Mouse (Mus musculus): ENCODE results near the gene Nedd8. TPM values are rescaled to one million over a fixed set of nuclear protein-coding genes. Genes with fewer than 3 reads are reported as not detected.
A peak's percentile ranks its signal among the peaks of the same experiment; 100 is the strongest.

Gene Nedd8
- polyA plus RNA-seq, 1 experiment from 2014 or later, result 573 TPM

GRCm38 (mm10) chr14:55706051-55706600, 34.2 kb upstream of the Nedd8 start:
- Histone ChIP-seq H3K27ac (no peak overlapping the region), H3K27me3 (ENCODE audit: insufficient read depth, poor library complexity, severe bottlenecking) (peaks cover 7% of the 10 kb centered on the region), H3K36me3 (no peaks in the 10 kb centered on the region), H3K9me3 (no peaks in the 10 kb centered on the region), H3K4me1 (peaks cover 4% of the 10 kb centered on the region; the same call in 1 of the 2 replicates), H3K4me3 (no peak overlapping the region)
- WGBS, result 79% methylated on average over 8 of the region's 8 CpGs
- no peak for DNase-seq (ENCODE audit: low spot score)

- H3K4me3 ChIP-seq, result no peak overlapping the region
- no peaks in the 10 kb centered on the region for H3K9me3 ChIP-seq
- DNase-seq (ENCODE audit: low spot score), result no peak
- 57% methylated on average over 6 of the region's 6 CpGs for WGBS
- no peaks in the 10 kb centered on the region for H3K36me3 ChIP-seq
- no peaks in the 10 kb centered on the region for H3K27me3 ChIP-seq (ENCODE audit: insufficient read depth, poor library complexity, severe bottlenecking)
- no peak overlapping the region for H3K27ac ChIP-seq
- peaks cover 4% of the 10 kb centered on the region; the same call in 1 of the 2 replicates for H3K4me1 ChIP-seq
Measured at GRCm38 (mm10) chr14:55702761-55703160, 30.8 kb upstream of the Nedd8 start.

GRCm38 (mm10) chr14:55701131-55701530, 29.2 kb upstream of the Nedd8 start:
- no peaks in the 10 kb centered on the region for H3K27me3 ChIP-seq (ENCODE audit: insufficient read depth, poor library complexity, severe bottlenecking)
- no peak overlapping the region for H3K27ac ChIP-seq
- H3K4me1 ChIP-seq, result no peaks in the 10 kb centered on the region
- H3K4me3 ChIP-seq, result no peak overlapping the region
- no peaks in the 10 kb centered on the region for H3K36me3 ChIP-seq
- 67% methylated on average over 9 of the region's 9 CpGs for WGBS
- no peak for DNase-seq (ENCODE audit: low spot score)
- no peaks in the 10 kb centered on the region for H3K9me3 ChIP-seq

DNA sequence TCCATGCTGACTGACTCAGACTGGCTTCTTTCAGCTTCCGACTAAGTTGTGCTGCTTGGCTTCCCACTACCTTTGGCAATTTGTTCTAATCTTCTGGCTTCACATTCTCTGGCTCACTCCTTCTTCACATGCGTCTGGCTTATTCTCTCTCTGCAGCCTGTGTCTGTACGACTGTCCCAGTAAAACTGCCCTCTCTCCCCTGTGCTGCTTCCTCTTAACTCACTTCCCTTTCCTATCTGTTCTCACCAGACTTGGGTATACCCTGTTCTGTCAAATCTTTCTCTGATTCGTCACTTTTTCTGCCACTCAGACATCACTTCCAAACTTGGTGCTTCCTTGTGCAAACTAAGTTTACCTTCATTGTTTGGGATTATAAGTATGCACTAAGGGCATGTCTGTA, 25.3 kb upstream of the Nedd8 start:
- Histone ChIP-seq H3K27ac (no peak overlapping the region), H3K4me3 (no peak overlapping the region), H3K9me3 (no peaks in the 10 kb centered on the region), H3K36me3 (no peaks in the 10 kb centered on the region), H3K4me1 (no peaks in the 10 kb centered on the region), H3K27me3 (ENCODE audit: insufficient read depth, poor library complexity, severe bottlenecking) (no peaks in the 10 kb centered on the region)
- no peak for DNase-seq (ENCODE audit: low spot score)
- WGBS, result 81% methylated on average over 4 of the region's 4 CpGs

DNA sequence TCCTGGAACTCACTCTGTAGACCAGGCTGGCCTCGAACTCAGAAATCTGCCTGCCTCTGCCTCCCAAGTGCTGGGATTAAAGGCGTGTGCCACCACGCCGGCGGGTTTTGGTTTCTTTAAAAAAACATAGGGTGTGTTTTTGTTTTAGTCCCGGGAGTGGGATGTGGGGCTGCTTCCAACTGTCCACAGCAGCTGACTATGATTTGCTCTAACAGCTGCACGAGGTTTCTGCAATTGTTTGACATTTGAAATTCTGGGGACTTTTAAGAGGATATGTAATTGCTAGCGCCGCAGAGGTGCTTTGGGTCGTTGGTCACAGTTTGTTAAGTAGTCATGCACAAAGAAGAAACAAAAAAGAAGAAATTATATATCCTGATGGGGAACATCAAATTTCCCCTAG, 17.5 kb upstream of the Nedd8 start:
- H3K4me3 ChIP-seq, result no peak overlapping the region
- H3K4me1 ChIP-seq, result no peaks in the 10 kb centered on the region
- WGBS, result 76% methylated on average over 10 of the region's 10 CpGs
- no peaks in the 10 kb centered on the region for H3K9me3 ChIP-seq
- no peaks in the 10 kb centered on the region for H3K36me3 ChIP-seq
- no peak overlapping the region for H3K27ac ChIP-seq
- DNase-seq (ENCODE audit: low spot score), result no peak
- H3K27me3 ChIP-seq (ENCODE audit: insufficient read depth, poor library complexity, severe bottlenecking), result no peaks in the 10 kb centered on the region

DNA sequence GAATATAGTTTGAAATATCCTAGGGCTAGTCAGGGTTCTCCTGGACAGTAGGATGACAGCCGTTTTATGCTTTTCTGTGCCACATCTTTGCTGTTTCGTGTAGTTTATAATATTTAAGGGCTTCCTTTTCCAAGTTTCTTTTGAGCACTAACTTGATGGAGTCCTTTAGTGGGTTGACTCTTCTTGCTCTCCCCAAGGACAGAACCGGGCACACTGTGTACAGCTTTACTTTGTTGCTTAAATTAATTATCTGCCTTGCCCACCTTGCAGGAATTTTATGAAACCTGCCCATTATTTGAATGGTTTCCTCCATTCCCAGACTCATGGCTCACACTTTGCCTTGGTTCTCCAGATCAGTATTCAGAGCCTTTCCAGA, 10.2 kb upstream of the Nedd8 start:
- Histone ChIP-seq H3K27ac (peak overlapping the region; percentile 93), H3K27me3 (ENCODE audit: insufficient read depth, poor library complexity, severe bottlenecking) (no peaks in the 10 kb centered on the region), H3K9me3 (no peaks in the 10 kb centered on the region), H3K36me3 (peaks cover 32% of the 10 kb centered on the region), H3K4me1 (peaks cover 9% of the 10 kb centered on the region), H3K4me3 (peak overlapping the region; percentile 92)
- WGBS, result 21% methylated on average over 3 of the region's 3 CpGs
- no peak for DNase-seq (ENCODE audit: low spot score)

- peak within 1 kb of the TSS; percentile 93 for H3K27ac ChIP-seq
- H3K4me3 ChIP-seq, result peak within 1 kb of the TSS; percentile 92
- H3K27me3 ChIP-seq (ENCODE audit: insufficient read depth, poor library complexity, severe bottlenecking), result no peaks in the 10 kb centered on the region
- peak; percentile 97 for DNase-seq (ENCODE audit: low spot score)
- WGBS, result under 1% methylated on average over 66 of the region's 66 CpGs
- H3K9me3 ChIP-seq, result no peaks in the 10 kb centered on the region
- H3K4me1 ChIP-seq, result peaks cover 9% of the 10 kb centered on the region
- peaks cover 38% of the 10 kb centered on the region for H3K36me3 ChIP-seq
Measured at GRCm38 (mm10) chr14:55681160-55682117, 9.5 kb upstream of the Nedd8 start, which contains the start of gene Tinf2. Gene Tinf2 (minus strand): TSS chr14:55681820.

GRCm38 (mm10) chr14:55677615-55678014, 5.7 kb upstream of the Nedd8 start:
- Histone ChIP-seq H3K27ac (no peak overlapping the region), H3K9me3 (no peaks in the 10 kb centered on the region), H3K4me3 (no peak overlapping the region), H3K4me1 (peaks cover 12% of the 10 kb centered on the region), H3K36me3 (peaks cover 57% of the 10 kb centered on the region), H3K27me3 (ENCODE audit: insufficient read depth, poor library complexity, severe bottlenecking) (no peaks in the 10 kb centered on the region)
- 85% methylated on average over 4 of the region's 4 CpGs for WGBS
- DNase-seq (ENCODE audit: low spot score), result no peak

GRCm38 (mm10) chr14:55672741-55673060, 777 bp upstream of the Nedd8 start:
- H3K9me3 ChIP-seq, result no peaks in the 10 kb centered on the region
- peak overlapping the region; percentile 98 for H3K27ac ChIP-seq
- H3K36me3 ChIP-seq, result peaks cover 39% of the 10 kb centered on the region
- 75% methylated on average over 7 of the region's 7 CpGs for WGBS
- no peak for DNase-seq (ENCODE audit: low spot score)
- H3K27me3 ChIP-seq (ENCODE audit: insufficient read depth, poor library complexity, severe bottlenecking), result no peaks in the 10 kb centered on the region
- peaks cover 20% of the 10 kb centered on the region for H3K4me1 ChIP-seq
- H3K4me3 ChIP-seq, result peak overlapping the region; percentile 83

DNA sequence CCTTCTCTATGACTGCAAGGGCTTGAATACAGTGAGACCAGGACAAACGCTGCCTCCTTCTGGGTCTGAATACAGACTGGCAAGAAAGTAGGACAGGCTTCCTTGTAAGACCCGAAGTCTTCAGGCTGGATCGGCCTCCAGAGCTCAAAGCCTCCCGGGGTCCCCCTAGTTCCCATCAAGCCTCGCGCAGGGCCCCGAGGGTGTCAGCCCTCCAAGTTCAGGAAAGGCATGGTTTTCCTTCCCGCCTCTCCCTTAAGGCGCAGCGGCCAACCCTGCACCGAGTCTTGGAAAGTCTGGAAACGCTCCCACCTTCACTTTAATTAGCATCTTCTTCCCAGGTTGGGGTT, 465 bp downstream of the Nedd8 start:
- WGBS, result 0% methylated on average over 12 of the region's 12 CpGs
- peak overlapping the region; percentile 98 for H3K27ac ChIP-seq
- H3K4me1 ChIP-seq, result peaks cover 20% of the 10 kb centered on the region
- no peaks in the 10 kb centered on the region for H3K27me3 ChIP-seq (ENCODE audit: insufficient read depth, poor library complexity, severe bottlenecking)
- peaks cover 31% of the 10 kb centered on the region for H3K36me3 ChIP-seq
- H3K4me3 ChIP-seq, result peak overlapping the region; percentile 83
- H3K9me3 ChIP-seq, result no peaks in the 10 kb centered on the region
- no peak for DNase-seq (ENCODE audit: low spot score)

GRCm38 (mm10) chr14:55660636-55661035, 11.3 kb downstream of the Nedd8 start:
- H3K36me3 ChIP-seq, result peaks cover 44% of the 10 kb centered on the region
- H3K27me3 ChIP-seq (ENCODE audit: insufficient read depth, poor library complexity, severe bottlenecking), result no peaks in the 10 kb centered on the region
- H3K4me1 ChIP-seq, result peaks cover 12% of the 10 kb centered on the region; the same call in 1 of the 2 replicates
- H3K27ac ChIP-seq, result no peak overlapping the region
- DNase-seq (ENCODE audit: low spot score), result no peak
- 50% methylated on average over 2 of the region's 2 CpGs for WGBS
- H3K9me3 ChIP-seq, result no peaks in the 10 kb centered on the region
- peak overlapping the region; percentile 80 for H3K4me3 ChIP-seq

DNA sequence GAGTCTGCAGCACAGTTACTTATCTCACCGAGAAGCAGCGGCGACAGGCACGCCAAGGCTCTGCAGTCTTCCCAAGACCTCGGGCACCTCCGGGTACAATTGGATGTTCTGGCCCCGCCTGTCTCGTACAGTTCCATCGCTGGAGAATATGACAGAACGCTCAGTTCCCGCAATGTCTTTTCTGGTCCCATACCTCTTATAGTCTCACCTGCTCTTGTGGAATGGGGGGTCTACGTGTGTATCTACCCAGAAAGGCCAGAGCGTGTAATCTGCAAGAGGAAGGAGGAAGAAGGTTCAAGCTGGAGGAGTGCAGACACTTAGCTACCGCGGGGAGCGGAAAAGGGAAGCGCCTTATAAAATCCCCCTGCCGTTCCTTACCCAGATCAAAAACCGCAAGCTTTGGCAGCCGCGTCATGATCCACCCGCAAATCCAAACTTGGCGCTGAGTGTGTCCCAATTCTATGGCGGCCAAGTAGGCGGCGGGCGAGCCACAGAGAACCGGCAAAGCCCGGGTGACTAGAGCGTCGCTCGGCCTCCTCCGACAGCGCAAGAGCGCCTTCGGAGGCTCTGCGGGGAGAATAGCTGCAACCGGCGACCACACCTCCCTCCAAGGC, 11.9 kb downstream of the Nedd8 start, which contains the start of gene Mdp1:
Mdp1 (minus strand) TSS at position 549 of the 614 bp plus-strand sequence.
- Histone ChIP-seq H3K4me1 (peaks cover 12% of the 10 kb centered on the region; the same call in 1 of the 2 replicates), H3K27me3 (ENCODE audit: insufficient read depth, poor library complexity, severe bottlenecking) (no peaks in the 10 kb centered on the region), H3K36me3 (peaks cover 42% of the 10 kb centered on the region), H3K27ac (peak within 1 kb of the TSS; percentile 92), H3K9me3 (no peaks in the 10 kb centered on the region), H3K4me3 (peak within 1 kb of the TSS; percentile 80)
- under 1% methylated on average over 39 of the region's 39 CpGs for WGBS
- DNase-seq (ENCODE audit: low spot score), result peak; percentile 92

GRCm38 (mm10) chr14:55658011-55658410, 13.9 kb downstream of the Nedd8 start:
- WGBS, result 87% methylated on average over 5 of the region's 5 CpGs

More at GRCm38 (mm10) chr14:55658011-55658410, 13.9 kb downstream of the Nedd8 start:
- H3K4me3 ChIP-seq, result no peak overlapping the region
- peak overlapping the region; percentile 80 for H3K27ac ChIP-seq
- peaks cover 12% of the 10 kb centered on the region; the same call in 1 of the 2 replicates for H3K4me1 ChIP-seq
- no peaks in the 10 kb centered on the region for H3K27me3 ChIP-seq (ENCODE audit: insufficient read depth, poor library complexity, severe bottlenecking)
- H3K36me3 ChIP-seq, result peaks cover 32% of the 10 kb centered on the region
- no peak for DNase-seq (ENCODE audit: low spot score)
- no peaks in the 10 kb centered on the region for H3K9me3 ChIP-seq

All from heart, embryonic 10.5 days (tissue).